Mouse (Mus musculus) kidney, embryonic 14.5 days (tissue): ENCODE data around the gene Wdr95. TPM values are rescaled to one million over a fixed set of nuclear protein-coding genes. Genes with fewer than 3 reads are reported as not detected.
A peak's percentile ranks its signal among the peaks of the same experiment; 100 is the strongest.

Experiments used
- ATAC-seq: fragments of 200-750 bp; cut with Nextera tagmentation; 2 replicates; pipeline ENCODE4 v1.8.0; 2017; ENCODE audit warnings: moderate number of reproducible peaks, mild to moderate bottlenecking, moderate TSS enrichment, moderate library complexity; ENCODE audit not compliant: low FRiP score, low TSS enrichment
- H3K27ac ChIP-seq: fragments of 300-500 bp; sonication (generic); 2 replicates; pipeline ENCODE4 v1.5.1; 2014; ENCODE audit warnings: low read depth, mild to moderate bottlenecking, low read length, moderate library complexity, mixed read lengths
- H3K27me3 ChIP-seq: fragments of 300-500 bp; sonication (generic); 2 replicates; pipeline ENCODE4 v1.6.1; 2014; ENCODE audit warnings: mild to moderate bottlenecking, low read length; ENCODE audit not compliant: control insufficient read depth, insufficient read depth
- H3K36me3 ChIP-seq: fragments of 300-500 bp; sonication (generic); 2 replicates; pipeline ENCODE4 v1.6.1; 2014; ENCODE audit warnings: low read length, mixed read lengths; ENCODE audit not compliant: control insufficient read depth, insufficient read depth
- H3K4me1 ChIP-seq: fragments of 300-500 bp; sonication (generic); 2 replicates; pipeline ENCODE4 v1.6.1; 2014; ENCODE audit warnings: low read length, mixed read lengths; ENCODE audit not compliant: control insufficient read depth, insufficient read depth
- H3K4me2 ChIP-seq: fragments of 300-500 bp; sonication (generic); replicated peaks from 2 replicates; pipeline ENCODE4 v1.6.1; 2014; ENCODE audit warnings: low read depth, mild to moderate bottlenecking, low read length
- H3K4me3 ChIP-seq: fragments of 300-500 bp; sonication (generic); 2 replicates; pipeline ENCODE4 v1.5.1; 2014; ENCODE audit warnings: mild to moderate bottlenecking, low read length
- H3K9ac ChIP-seq: fragments of 300-500 bp; sonication (generic); 2 replicates; pipeline ENCODE4 v1.6.1; 2014; ENCODE audit warnings: low read depth, mild to moderate bottlenecking, low read length, moderate library complexity
- H3K9me3 ChIP-seq: fragments of 300-500 bp; sonication (generic); 2 replicates; pipeline ENCODE4 v1.6.1; 2016; ENCODE audit warnings: low read length; ENCODE audit not compliant: control insufficient read depth
- WGBS: fragments of 180-500 bp; shearing (Covaris S2); extraction: QIAGEN DNeasy Blood & Tissue Kit; methylation state at CpG from one replicate; pipeline ENCODE4 v1.1.7; 2014; 5-methylcytosine and 5-hydroxymethylcytosine counted together
- polyA plus RNA-seq: library from polyadenylated mRNA; unstranded; fragments of >200 nt; fragmentation: Nextera tagmentation; extraction: Ambion mirVana; gene quantifications from 2 replicates; pipeline ENCODE4 v1.2.1, GENCODE M21; 2014

Wdr95 gene
- polyA plus RNA-seq, 1 experiment from 2014 or later: not detected

GRCm38 (mm10) chr5:149496401-149497066, 31.9 kb upstream of the Wdr95 start:
- Histone ChIP-seq H3K4me3 (no peak overlapping the region), H3K9me3 (no peaks in the 10 kb centered on the region), H3K4me1 (no peaks in the 10 kb centered on the region), H3K27me3 (no peaks in the 10 kb centered on the region), H3K4me2 (no peak overlapping the region), H3K9ac (no peak overlapping the region), H3K27ac (no peak overlapping the region), H3K36me3 (no peaks in the 10 kb centered on the region)
- 59% methylated on average over 12 of the region's 12 CpGs for WGBS
- ATAC-seq: no peak

- no peak for ATAC-seq
- WGBS: 45% methylated on average over 4 of the region's 4 CpGs
- H3K4me2 ChIP-seq: no peak overlapping the region
Observed at GRCm38 (mm10) chr5:149499936-149500335, 28.5 kb upstream of the Wdr95 start.

GRCm38 (mm10) chr5:149503423-149504175, 24.9 kb upstream of the Wdr95 start:
- no peaks in the 10 kb centered on the region for H3K4me1 ChIP-seq
- no peak overlapping the region for H3K9ac ChIP-seq
- no peaks in the 10 kb centered on the region for H3K9me3 ChIP-seq
- no peaks in the 10 kb centered on the region for H3K27me3 ChIP-seq
- H3K4me2 ChIP-seq: no peak overlapping the region
- no peak overlapping the region for H3K4me3 ChIP-seq
- 81% methylated on average over 23 of the region's 23 CpGs for WGBS
- ATAC-seq: no peak
- no peaks in the 10 kb centered on the region for H3K36me3 ChIP-seq
- H3K27ac ChIP-seq: no peak overlapping the region

More at GRCm38 (mm10) chr5:149499936-149500335, 28.5 kb upstream of the Wdr95 start:
- no peak overlapping the region for H3K4me3 ChIP-seq
- no peaks in the 10 kb centered on the region for H3K9me3 ChIP-seq
- H3K27me3 ChIP-seq: no peaks in the 10 kb centered on the region
- no peak overlapping the region for H3K27ac ChIP-seq
- H3K9ac ChIP-seq: no peak overlapping the region
- H3K36me3 ChIP-seq: no peaks in the 10 kb centered on the region
- H3K4me1 ChIP-seq: no peaks in the 10 kb centered on the region

- 88% methylated on average over 8 of the region's 8 CpGs for WGBS
Observed at GRCm38 (mm10) chr5:149504985-149505384, 23.5 kb upstream of the Wdr95 start.

GRCm38 (mm10) chr5:149506033-149506432, 22.4 kb upstream of the Wdr95 start:
- Histone ChIP-seq H3K36me3 (no peaks in the 10 kb centered on the region), H3K4me3 (no peak overlapping the region), H3K9ac (no peak overlapping the region), H3K4me2 (no peak overlapping the region), H3K27ac (no peak overlapping the region), H3K4me1 (no peaks in the 10 kb centered on the region), H3K27me3 (no peaks in the 10 kb centered on the region), H3K9me3 (no peaks in the 10 kb centered on the region)
- 94% methylated on average over 2 of the region's 2 CpGs for WGBS
- ATAC-seq: no peak

More at GRCm38 (mm10) chr5:149504985-149505384, 23.5 kb upstream of the Wdr95 start:
- Histone ChIP-seq H3K27me3 (no peaks in the 10 kb centered on the region), H3K4me2 (no peak overlapping the region), H3K4me3 (no peak overlapping the region), H3K4me1 (no peaks in the 10 kb centered on the region), H3K9ac (no peak overlapping the region), H3K36me3 (no peaks in the 10 kb centered on the region), H3K27ac (no peak overlapping the region), H3K9me3 (no peaks in the 10 kb centered on the region)
- ATAC-seq: no peak

- ATAC-seq: no peak
- no peak overlapping the region for H3K4me2 ChIP-seq
- H3K36me3 ChIP-seq: no peaks in the 10 kb centered on the region
- no peaks in the 10 kb centered on the region for H3K9me3 ChIP-seq
- 80% methylated on average over 20 of the region's 20 CpGs for WGBS
- H3K4me3 ChIP-seq: no peak overlapping the region
- no peak overlapping the region for H3K27ac ChIP-seq
- H3K9ac ChIP-seq: no peak overlapping the region
- no peaks in the 10 kb centered on the region for H3K27me3 ChIP-seq
- peaks cover 2% of the 10 kb centered on the region for H3K4me1 ChIP-seq
Observed at GRCm38 (mm10) chr5:149508094-149509029, 20.1 kb upstream of the Wdr95 start.

GRCm38 (mm10) chr5:149510323-149510722, 18.2 kb upstream of the Wdr95 start:
- WGBS: 53% methylated on average over 13 of the region's 13 CpGs

GRCm38 (mm10) chr5:149512695-149513094, 15.8 kb upstream of the Wdr95 start:
- H3K4me3 ChIP-seq: no peak overlapping the region
- no peaks in the 10 kb centered on the region for H3K27me3 ChIP-seq
- H3K9me3 ChIP-seq: no peaks in the 10 kb centered on the region
- no peak for ATAC-seq
- H3K27ac ChIP-seq: no peak overlapping the region
- no peaks in the 10 kb centered on the region for H3K36me3 ChIP-seq
- peaks cover 12% of the 10 kb centered on the region for H3K4me1 ChIP-seq
- WGBS: 26% methylated on average over 3 of the region's 3 CpGs
- no peak overlapping the region for H3K4me2 ChIP-seq
- no peak overlapping the region for H3K9ac ChIP-seq

More at GRCm38 (mm10) chr5:149510323-149510722, 18.2 kb upstream of the Wdr95 start:
- Histone ChIP-seq H3K4me3 (no peak overlapping the region), H3K9ac (no peak overlapping the region), H3K27me3 (no peaks in the 10 kb centered on the region), H3K9me3 (no peaks in the 10 kb centered on the region), H3K4me1 (peaks cover 10% of the 10 kb centered on the region), H3K36me3 (no peaks in the 10 kb centered on the region), H3K4me2 (no peak overlapping the region), H3K27ac (no peak overlapping the region)
- ATAC-seq: 0 out of 2 replicates have a peak, but pooled peaks have one; percentile 17
